Mouse (Mus musculus): Measurements from ENCODE around the gene Akap2. TPM values are rescaled to one million over a fixed set of nuclear protein-coding genes. Genes with fewer than 3 reads are reported as not detected.

The Akap2 gene
- polyA plus RNA-seq, 1 experiment from 2014 or later = 11.4 TPM

DNA sequence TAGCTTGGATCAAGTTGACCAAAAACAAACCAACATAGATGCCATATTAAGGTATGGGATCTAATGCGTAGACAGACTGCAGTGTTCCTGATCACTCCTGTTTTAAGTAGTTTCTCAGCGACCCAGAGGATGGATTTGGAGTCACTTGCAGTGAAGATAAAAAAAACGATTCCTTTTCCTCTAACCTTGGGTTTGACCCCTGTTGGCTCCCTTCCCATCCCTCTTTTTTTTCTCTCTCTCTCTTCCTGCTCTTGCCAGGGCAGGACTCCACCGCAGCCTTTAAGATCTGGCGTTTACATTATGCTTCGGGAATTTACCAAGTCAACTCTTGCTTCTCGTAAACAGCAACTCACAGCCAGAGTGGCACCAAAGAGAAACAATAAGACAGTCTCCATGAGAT lies 83.8 kb downstream of the Akap2 start:
- no peak for TF ChIP-seq CTCF (IDR thresholded peaks at IDR 0.05; ENCODE audit: low read depth)
- Histone ChIP-seq H3K4me3 (ENCODE audit: low read depth, low read length) (no peak overlapping the region), H3K9me3 (ENCODE audit: control insufficient read depth, low read length) (no peaks in the 10 kb centered on the region), H3K9ac (ENCODE audit: low read length) (no peak overlapping the region), H3K4me1 (replicated peaks; ENCODE audit: control insufficient read depth, insufficient read depth) (0 out of 2 replicates have a peak, but pooled peaks cover 2% of the 10 kb centered on the region), H3K27ac (replicated peaks) (no peak overlapping the region; the same call in 1 of the 2 replicates), H3K27me3 (ENCODE audit: control insufficient read depth, insufficient read depth, low read length) (no peaks in the 10 kb centered on the region), H3K4me2 (replicated peaks; ENCODE audit: low read depth) (no peak overlapping the region), H3K36me3 (ENCODE audit: control insufficient read depth, insufficient read depth, low read length) (no peaks in the 10 kb centered on the region)
- DNase-seq (ENCODE audit: low spot score) (no peak), ATAC-seq (ENCODE audit: low FRiP score, low TSS enrichment) (no peak)
- WGBS = 37% methylated on average over 7 of the region's 7 CpGs

GRCm38 (mm10) chr4:57801986-57802385 lies 84.5 kb downstream of the Akap2 start:
- H3K4me2 ChIP-seq (replicated peaks; ENCODE audit: low read depth) = no peak overlapping the region
- no peaks in the 10 kb centered on the region for H3K9me3 ChIP-seq (ENCODE audit: control insufficient read depth, low read length)
- H3K4me1 ChIP-seq (replicated peaks; ENCODE audit: control insufficient read depth, insufficient read depth) = 0 out of 2 replicates have a peak, but pooled peaks cover 2% of the 10 kb centered on the region
- H3K36me3 ChIP-seq (ENCODE audit: control insufficient read depth, insufficient read depth, low read length) = no peaks in the 10 kb centered on the region
- TF ChIP-seq EP300 (optimal IDR thresholded peaks at IDR 0.05) (no peak), CTCF (IDR thresholded peaks at IDR 0.05; ENCODE audit: low read depth) (no peak)
- no peaks in the 10 kb centered on the region for H3K27me3 ChIP-seq (ENCODE audit: control insufficient read depth, insufficient read depth, low read length)
- 96% methylated on average over 5 of the region's 5 CpGs for WGBS
- H3K4me3 ChIP-seq (ENCODE audit: low read depth, low read length) = no peak overlapping the region
- no peak overlapping the region for H3K27ac ChIP-seq (replicated peaks)
- H3K9ac ChIP-seq (ENCODE audit: low read length) = no peak overlapping the region
- ATAC-seq (ENCODE audit: low FRiP score, low TSS enrichment) (no peak), DNase-seq (ENCODE audit: low spot score) (no peak)

DNA sequence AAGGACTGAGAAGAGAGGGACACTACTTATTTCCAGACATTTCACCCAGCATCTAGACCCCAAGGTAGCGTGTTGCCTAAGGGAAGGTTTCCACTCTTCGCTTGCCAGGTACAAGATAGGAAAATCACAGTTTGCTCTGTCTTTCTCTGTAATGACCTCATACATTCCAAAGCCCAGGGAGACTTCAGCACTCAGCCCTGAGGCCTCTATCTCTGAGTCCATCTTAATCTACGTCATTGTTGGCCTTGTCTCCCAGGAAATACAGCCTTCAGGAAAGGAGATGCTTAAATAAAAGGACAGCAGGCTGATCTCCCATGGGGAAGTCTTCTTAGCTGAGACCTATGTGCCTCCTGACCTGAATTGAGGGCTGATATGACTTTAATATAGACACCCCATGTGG lies 85.0 kb downstream of the Akap2 start:
- Histone ChIP-seq H3K27me3 (ENCODE audit: control insufficient read depth, insufficient read depth, low read length) (no peaks in the 10 kb centered on the region), H3K9me3 (ENCODE audit: control insufficient read depth, low read length) (no peaks in the 10 kb centered on the region), H3K27ac (replicated peaks) (no peak overlapping the region), H3K36me3 (ENCODE audit: control insufficient read depth, insufficient read depth, low read length) (no peaks in the 10 kb centered on the region), H3K9ac (ENCODE audit: low read length) (no peak overlapping the region), H3K4me2 (replicated peaks; ENCODE audit: low read depth) (no peak overlapping the region), H3K4me3 (ENCODE audit: low read depth, low read length) (no peak overlapping the region), H3K4me1 (replicated peaks; ENCODE audit: control insufficient read depth, insufficient read depth) (0 out of 2 replicates have a peak, but pooled peaks cover 2% of the 10 kb centered on the region)
- ATAC-seq (ENCODE audit: low FRiP score, low TSS enrichment) = no peak
- DNase-seq (ENCODE audit: low spot score) = no peak
- WGBS = 84% methylated on average over 3 of the region's 3 CpGs
- TF ChIP-seq CTCF (IDR thresholded peaks at IDR 0.05; ENCODE audit: low read depth) (no peak), EP300 (optimal IDR thresholded peaks at IDR 0.05) (no peak)

DNA sequence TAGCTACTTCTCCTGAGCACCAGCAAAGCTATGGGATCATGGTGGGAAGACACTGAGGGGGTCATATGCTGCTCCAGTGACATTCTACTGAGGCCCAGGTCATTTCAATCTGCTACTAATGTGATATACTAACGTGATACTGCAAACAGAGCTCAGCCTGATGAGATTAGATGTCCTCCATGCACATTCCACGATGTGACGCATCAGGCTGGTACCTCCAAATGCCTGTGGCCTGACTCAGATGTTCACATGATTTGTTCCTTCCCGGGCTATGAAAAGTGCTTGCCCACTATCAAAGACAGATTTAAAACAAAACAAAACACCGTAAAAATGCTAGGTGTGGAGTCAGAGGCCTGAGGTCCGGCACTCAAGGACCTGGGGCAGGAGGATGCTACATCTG lies 87.4 kb downstream of the Akap2 start:
- no peaks in the 10 kb centered on the region for H3K27me3 ChIP-seq (ENCODE audit: control insufficient read depth, insufficient read depth, low read length)
- no peak overlapping the region for H3K9ac ChIP-seq (ENCODE audit: low read length)
- H3K27ac ChIP-seq (replicated peaks) = no peak overlapping the region
- no peaks in the 10 kb centered on the region for H3K9me3 ChIP-seq (ENCODE audit: control insufficient read depth, low read length)
- no peaks in the 10 kb centered on the region for H3K36me3 ChIP-seq (ENCODE audit: control insufficient read depth, insufficient read depth, low read length)
- no peak overlapping the region for H3K4me2 ChIP-seq (replicated peaks; ENCODE audit: low read depth)
- H3K4me1 ChIP-seq (replicated peaks; ENCODE audit: control insufficient read depth, insufficient read depth) = no peaks in the 10 kb centered on the region
- no peak overlapping the region for H3K4me3 ChIP-seq (ENCODE audit: low read depth, low read length)
- 65% methylated on average over 6 of the region's 6 CpGs for WGBS
- no peak for TF ChIP-seq CTCF (IDR thresholded peaks at IDR 0.05; ENCODE audit: low read depth)
- TF ChIP-seq EP300 (optimal IDR thresholded peaks at IDR 0.05) = no peak
- no peak for DNase-seq (ENCODE audit: low spot score)
- ATAC-seq (ENCODE audit: low FRiP score, low TSS enrichment) = no peak

- Histone ChIP-seq H3K36me3 (ENCODE audit: control insufficient read depth, insufficient read depth, low read length) (no peaks in the 10 kb centered on the region), H3K9ac (ENCODE audit: low read length) (no peak overlapping the region), H3K27me3 (ENCODE audit: control insufficient read depth, insufficient read depth, low read length) (no peaks in the 10 kb centered on the region), H3K27ac (replicated peaks) (0 out of 2 replicates have a peak overlapping the region, but pooled peaks have one; percentile 18), H3K4me1 (replicated peaks; ENCODE audit: control insufficient read depth, insufficient read depth) (no peaks in the 10 kb centered on the region), H3K4me3 (ENCODE audit: low read depth, low read length) (no peak overlapping the region), H3K4me2 (replicated peaks; ENCODE audit: low read depth) (no peak overlapping the region), H3K9me3 (ENCODE audit: control insufficient read depth, low read length) (no peaks in the 10 kb centered on the region)
- DNase-seq (ENCODE audit: low spot score) (peak; percentile 30), ATAC-seq (ENCODE audit: low FRiP score, low TSS enrichment) (peak; percentile 84)
- 43% methylated on average over 4 of the region's 4 CpGs for WGBS
- TF ChIP-seq CTCF (IDR thresholded peaks at IDR 0.05; ENCODE audit: low read depth) = no peak
- TF ChIP-seq EP300 (optimal IDR thresholded peaks at IDR 0.05) = no peak
These were observed 92.0 kb downstream of the Akap2 start for GRCm38 (mm10) chr4:57809449-57809848.

DNA sequence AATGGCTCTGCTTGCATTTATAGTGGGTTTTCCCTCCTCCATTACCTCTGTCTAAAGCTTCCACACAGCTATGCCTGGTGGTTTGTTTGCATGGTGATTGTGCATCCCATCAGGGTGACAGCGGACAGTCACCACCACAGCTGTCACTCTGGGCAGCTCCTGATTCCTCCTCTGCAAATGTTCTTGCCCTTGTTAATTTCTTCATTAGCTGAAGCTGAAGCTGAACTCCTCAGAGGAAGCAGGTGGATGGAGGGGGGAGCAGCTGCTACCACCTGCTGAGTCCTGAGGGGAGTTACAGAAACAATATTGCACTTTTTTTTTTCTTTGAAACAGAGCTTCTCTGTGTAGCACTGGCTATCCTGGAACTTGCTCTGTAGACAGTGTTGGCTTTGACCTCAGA lies 94.6 kb downstream of the Akap2 start:
- TF ChIP-seq CTCF (IDR thresholded peaks at IDR 0.05; ENCODE audit: low read depth) (no peak), EP300 (optimal IDR thresholded peaks at IDR 0.05) (no peak)
- DNase-seq (ENCODE audit: low spot score) (no peak), ATAC-seq (ENCODE audit: low FRiP score, low TSS enrichment) (no peak)
- Histone ChIP-seq H3K27ac (replicated peaks) (no peak overlapping the region), H3K4me1 (replicated peaks; ENCODE audit: control insufficient read depth, insufficient read depth) (0 out of 2 replicates have a peak, but pooled peaks cover 2% of the 10 kb centered on the region), H3K9me3 (ENCODE audit: control insufficient read depth, low read length) (no peaks in the 10 kb centered on the region), H3K27me3 (ENCODE audit: control insufficient read depth, insufficient read depth, low read length) (no peaks in the 10 kb centered on the region), H3K9ac (ENCODE audit: low read length) (no peak overlapping the region), H3K36me3 (ENCODE audit: control insufficient read depth, insufficient read depth, low read length) (no peaks in the 10 kb centered on the region), H3K4me3 (ENCODE audit: low read depth, low read length) (no peak overlapping the region), H3K4me2 (replicated peaks; ENCODE audit: low read depth) (no peak overlapping the region)
- 86% methylated on average over 1 of the region's 1 CpGs for WGBS

Data from stomach, postnatal 0 days (tissue).